Mouse (Mus musculus): ENCODE measurements around the gene Arhgef17.

Gene Arhgef17

DNA sequence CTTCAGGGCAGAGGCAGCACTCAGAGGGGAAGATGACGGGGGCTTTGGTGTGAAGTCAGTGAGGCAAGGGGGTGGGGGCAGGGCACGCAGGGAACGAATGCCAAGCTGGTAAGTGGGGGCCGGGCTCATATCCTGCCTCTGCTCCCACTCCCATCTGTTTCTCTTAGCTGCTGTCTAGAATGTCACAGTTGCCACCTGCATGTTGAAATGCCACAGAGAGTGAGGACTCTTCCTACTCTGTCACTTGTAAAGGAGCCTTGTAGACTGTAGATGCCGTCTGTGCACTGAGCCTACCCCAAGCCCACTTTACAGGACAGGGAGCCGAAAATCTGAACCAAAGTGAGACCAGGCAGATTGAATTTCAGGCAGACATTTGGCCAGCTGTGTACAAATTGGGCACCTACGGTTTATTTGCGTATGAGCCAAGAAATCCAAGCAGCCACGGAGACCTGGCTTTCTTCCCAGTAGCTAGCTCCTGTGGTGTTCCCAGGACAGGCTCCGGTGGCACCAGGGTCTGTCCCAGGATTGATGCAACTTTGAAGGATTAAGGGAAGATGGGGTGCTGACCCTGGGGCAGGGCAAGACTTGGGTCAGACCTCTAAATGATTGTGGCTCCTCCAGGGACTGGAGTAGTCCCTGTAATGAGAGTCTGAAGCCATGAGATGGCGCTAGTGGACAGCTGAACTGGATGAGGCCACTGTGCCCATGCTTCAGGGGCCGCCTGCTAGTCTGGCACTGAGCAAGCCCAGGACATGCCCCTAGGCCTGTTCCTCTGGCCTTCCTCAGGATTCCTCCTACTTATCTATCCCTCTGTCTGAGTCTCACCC is 11.1 kb upstream of the Arhgef17 start:
- DNase-seq (ENCODE audit: inconsistent age in 2 of 2, low spot score in 1 of 2), result peak; percentile 73 to 89

- no peak for DNase-seq (ENCODE audit: inconsistent age in 2 of 2, low spot score in 1 of 2)
Measured at GRCm38 (mm10) chr7:100941169-100941568, 9.3 kb upstream of the Arhgef17 start.

DNA sequence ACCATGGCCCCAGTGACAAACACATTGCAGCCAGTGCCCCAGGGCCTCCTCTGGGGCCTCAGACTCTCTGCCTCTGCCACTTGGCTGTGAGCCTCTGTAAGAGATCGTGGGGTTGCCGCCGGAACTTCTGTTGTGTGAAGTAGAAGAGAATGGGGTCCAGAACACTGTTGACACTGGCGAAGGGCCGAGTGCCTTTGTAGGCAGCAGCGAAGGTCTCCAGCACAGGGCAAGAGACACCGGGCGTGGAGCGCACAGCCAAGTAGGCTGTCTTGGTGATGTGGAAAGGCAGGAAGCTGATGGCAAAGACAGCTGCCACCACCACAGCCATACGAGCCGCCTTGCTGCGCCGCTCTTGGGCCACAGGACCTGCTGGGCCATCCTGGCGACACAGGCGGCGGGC is 6.2 kb upstream of the Arhgef17 start:
- DNase-seq (ENCODE audit: inconsistent age in 2 of 2, low spot score in 1 of 2), result no peak

GRCm38 (mm10) chr7:100937481-100937880 is 5.6 kb upstream of the Arhgef17 start:
- no peak for DNase-seq (ENCODE audit: inconsistent age in 2 of 2, low spot score in 1 of 2)

- DNase-seq (ENCODE audit: inconsistent age in 2 of 2, low spot score in 1 of 2), result peak in 1 of 2 experiments; percentile 54
Measured at GRCm38 (mm10) chr7:100933520-100933919, 1.6 kb upstream of the Arhgef17 start.

DNA sequence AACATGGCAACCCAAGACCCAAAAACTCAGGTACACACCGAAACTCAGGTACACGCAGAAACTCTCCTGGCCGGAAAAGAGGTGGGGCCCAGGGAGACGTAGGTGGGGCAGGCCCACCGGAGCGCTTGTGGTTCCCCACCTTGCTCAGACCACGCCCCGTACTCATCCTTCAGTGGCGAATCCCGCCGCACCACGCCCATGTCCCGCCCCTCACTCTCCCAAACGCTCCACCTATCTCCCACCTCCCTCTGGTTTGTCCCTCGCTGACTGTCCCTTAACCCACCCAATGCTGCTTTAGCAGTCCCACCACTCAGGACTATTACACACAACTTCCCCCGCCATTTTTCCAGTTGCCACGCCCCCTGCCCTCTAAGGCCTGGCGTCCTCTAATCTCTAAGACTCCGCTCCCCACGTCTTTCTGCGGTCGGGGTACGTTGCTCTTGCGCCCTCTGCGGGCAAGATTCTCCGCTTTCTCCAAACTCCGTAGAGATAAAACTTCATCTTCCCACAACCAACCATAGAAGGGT is 637 bp upstream of the Arhgef17 start:
- DNase-seq (ENCODE audit: inconsistent age in 2 of 2, low spot score in 1 of 2), result peak; percentile 91 to 96

GRCm38 (mm10) chr7:100931316-100931925 is 486 bp downstream of the Arhgef17 start:
- peak in 1 of 2 experiments; percentile 78 for DNase-seq (ENCODE audit: inconsistent age in 2 of 2, low spot score in 1 of 2)

DNA sequence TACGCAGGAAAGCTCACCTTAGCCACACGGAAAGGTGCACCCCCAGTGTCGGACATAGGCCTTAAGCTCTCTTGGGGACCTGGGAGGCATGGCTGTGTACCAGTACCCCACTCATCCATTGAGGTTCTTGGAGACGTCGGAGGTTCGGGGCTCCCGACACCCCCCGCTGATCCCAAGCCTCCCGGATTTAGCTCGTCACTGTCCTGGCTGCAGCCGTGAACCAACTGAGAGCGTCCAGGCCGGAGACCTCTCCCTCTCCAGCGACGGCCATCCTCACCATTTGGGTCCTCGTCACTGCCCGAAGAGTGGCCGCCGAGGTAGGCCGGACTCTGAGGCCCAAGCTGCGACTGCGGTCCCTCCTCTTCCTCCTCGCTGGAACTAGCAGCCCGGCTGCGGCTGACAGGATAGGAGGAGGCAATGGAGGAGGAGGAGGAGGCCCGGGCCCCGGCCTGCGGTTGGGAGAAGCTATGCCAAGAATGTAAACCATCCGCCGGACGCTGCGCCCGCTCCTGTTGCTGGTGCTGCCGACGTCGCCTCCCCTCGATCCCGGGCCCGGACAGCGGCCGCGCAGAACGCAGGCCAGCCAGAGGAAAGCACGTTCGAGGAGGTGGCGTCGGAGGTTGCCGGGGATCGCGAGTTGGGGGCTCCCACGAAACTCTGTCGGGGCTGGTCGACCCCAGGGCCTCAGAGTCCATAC is 1.1 kb downstream of the Arhgef17 start:
- peak; percentile 79 to 85 for DNase-seq (ENCODE audit: inconsistent age in 2 of 2, low spot score in 1 of 2)

DNA sequence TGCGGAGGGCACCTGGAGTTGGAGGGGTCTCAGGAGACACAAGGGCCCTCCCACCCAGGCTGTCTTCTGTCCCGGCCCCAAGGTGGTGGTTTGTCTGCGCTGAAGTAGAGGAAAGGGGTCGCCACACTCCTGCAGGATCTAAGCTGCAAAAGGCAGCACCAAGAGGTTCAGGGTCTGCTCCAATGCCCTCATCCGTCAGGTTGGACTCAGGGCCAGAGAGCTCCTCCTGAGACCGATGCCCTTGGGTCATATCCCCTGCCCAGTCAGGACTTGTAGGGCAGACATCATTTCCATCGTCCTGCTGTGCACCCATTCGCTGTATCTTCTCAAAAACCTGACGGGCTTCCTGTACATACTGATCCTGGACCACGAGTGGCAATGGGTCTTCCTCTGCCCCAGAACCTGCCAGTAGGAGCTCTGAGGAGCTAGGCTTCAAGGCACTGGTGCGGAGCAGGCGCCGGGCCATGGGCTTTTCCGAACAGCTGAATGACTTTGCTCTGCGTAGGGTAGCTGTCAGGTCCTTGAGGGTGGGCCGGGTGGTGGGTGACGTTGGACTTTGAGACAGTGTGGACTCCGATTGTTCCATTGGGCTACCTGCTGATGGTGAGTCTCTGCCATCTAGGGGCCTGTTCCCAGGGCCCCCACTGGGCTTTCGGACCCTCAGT is 2.1 kb downstream of the Arhgef17 start:
- peak in 1 of 2 experiments; percentile 75 for DNase-seq (ENCODE audit: inconsistent age in 2 of 2, low spot score in 1 of 2)

GRCm38 (mm10) chr7:100928456-100928855 is 3.5 kb downstream of the Arhgef17 start:
- DNase-seq (ENCODE audit: inconsistent age in 2 of 2, low spot score in 1 of 2), result peak; percentile 74 to 79

DNA sequence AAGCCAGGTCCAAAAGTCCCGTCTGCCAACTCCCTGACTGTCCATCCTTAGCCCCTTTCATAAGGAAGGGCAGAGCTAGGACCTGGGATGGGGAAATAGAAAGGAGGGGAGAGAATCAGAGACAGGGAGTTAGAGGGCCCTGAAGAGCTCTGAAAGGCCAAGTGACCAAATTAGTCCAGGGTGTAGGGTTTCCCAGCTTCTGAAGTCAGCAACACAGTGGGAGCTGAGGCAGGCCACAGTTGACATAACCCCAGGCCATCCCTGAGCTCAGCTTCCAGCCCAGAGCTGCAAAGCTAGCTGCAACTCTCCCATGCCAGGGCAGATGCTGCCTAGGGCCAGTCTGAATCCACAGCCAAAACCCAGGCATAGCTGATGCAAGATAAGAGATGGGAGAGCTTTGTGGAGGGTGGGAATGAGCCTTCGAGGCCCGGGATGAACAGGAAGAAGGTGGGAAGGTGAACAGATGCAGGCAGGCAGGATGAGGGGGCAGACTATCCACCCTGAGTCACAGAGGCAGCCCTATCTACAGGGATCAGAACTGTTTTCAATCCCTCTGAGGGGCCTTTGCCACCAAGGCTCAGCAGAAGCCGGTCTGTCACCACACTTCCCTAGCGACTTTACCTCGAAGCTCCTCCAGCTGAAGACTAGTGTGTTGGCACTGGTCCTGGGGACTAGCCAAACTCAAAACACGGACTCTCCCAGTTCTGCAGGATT is 4.5 kb downstream of the Arhgef17 start:
- DNase-seq (ENCODE audit: inconsistent age in 2 of 2, low spot score in 1 of 2), result peak in 1 of 2 experiments; percentile 73

DNA sequence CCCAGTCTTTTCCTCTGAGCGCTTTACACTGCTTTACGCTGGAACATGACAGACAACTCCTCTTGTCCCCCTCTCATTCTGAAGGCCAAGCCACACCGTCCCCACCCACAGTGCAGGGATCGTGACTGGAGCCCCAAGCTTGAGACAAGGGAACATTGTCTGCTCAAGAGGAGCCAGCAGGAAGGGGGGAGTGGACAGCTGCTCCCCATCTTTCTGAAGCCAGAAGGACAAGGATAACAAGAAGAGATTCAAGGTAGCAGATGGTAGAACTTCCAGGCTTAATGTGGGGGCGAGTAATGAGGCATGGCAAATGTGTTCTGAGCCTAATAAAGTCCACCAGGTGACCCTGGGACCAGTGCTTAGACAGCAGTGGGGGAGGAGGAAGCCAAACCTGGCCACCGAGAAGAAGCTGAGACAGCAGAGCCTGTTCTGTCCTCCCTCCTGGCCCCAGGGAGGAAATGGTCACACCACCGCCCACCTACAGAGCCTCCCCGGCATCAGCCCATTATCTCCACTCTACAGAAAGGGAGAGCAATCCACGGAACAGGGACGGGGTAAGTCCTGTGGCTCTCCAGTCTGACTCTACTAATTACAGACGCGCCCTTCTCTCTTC is 5.5 kb downstream of the Arhgef17 start:
- DNase-seq (ENCODE audit: inconsistent age in 2 of 2, low spot score in 1 of 2), result peak in 1 of 2 experiments; percentile 72

DNA sequence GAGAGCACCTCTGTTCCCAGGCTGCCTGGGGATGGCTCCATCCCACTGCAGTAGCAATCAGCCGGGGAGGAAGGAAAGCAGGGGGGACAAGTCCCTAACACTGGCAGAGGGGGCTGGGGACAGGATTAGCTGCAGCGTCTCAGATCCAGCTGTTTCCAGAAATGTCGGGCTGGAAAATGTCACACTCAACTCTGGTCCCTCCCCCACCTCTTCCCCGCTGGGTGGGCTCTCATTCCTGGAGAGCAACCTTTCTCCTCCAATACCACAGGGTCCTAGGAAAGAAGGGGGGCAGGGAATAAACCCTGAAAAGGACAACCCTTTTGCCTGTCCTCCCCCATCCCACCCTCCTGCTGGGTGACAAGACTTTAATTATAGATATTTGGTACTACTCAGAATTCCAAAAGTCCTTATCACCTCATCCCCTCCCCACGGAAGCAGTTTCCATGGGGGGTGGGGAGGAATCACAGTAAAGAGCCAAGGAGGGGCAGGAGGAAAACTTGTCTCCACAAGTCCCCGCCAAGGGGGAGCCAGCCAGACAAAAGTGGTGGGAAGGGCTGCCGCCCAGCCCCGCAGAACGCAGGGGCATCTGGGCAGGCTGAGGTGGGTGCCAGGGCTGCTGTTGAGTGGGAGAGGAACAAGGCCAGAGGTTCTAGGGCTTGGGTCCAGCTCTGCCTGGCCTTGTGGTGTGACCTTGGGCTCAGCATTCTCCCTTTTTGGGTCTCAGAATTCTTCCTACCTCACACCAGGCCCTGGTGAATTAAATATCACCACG is 7.0 kb downstream of the Arhgef17 start:
- DNase-seq (ENCODE audit: inconsistent age in 2 of 2, low spot score in 1 of 2), result peak; percentile 74 to 85

- DNase-seq (ENCODE audit: inconsistent age in 2 of 2, low spot score in 1 of 2), result no peak
Measured at GRCm38 (mm10) chr7:100924200-100924599, 7.7 kb downstream of the Arhgef17 start.

- DNase-seq (ENCODE audit: inconsistent age in 2 of 2, low spot score in 1 of 2), result peak in 1 of 2 experiments; percentile 83
Measured at GRCm38 (mm10) chr7:100922907-100923306, 9.0 kb downstream of the Arhgef17 start.

DNA sequence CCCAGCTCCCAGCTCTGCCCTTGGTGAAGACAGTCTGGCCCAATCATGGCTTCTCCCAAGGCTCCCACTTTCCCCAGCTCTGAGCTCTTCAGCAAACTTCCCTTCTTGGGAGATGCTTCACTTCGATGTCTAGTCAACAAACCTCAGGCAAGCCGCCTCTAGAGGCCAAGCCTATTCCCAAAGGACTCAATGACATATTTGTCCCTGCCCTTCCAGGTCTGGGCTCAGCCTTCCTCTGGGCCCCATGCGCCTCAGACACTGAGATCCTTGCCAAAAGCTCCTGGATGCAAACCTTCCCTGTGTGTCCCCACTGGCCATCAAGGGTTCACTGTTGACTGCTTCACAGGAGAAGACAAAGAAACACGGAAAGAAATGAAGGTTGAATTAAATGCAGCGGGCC is 10.6 kb downstream of the Arhgef17 start:
- no peak for DNase-seq (ENCODE audit: inconsistent age in 2 of 2, low spot score in 1 of 2)

DNA sequence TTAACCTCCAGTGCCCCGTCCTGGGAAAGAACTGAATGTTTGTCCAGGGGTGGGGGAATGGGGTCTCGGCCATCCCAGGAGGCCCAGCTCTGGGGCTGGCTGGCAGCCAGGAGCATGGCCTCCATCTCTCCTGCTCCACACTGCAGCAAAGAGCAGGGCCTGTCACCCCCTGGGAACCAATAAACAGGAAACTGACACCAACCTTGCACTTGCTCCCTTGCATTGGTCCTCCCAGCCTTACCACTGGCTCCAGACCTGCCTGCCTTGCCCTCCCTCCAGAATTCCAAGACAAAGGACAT is 12.1 kb downstream of the Arhgef17 start:
- peak in 1 of 2 experiments; percentile 64 for DNase-seq (ENCODE audit: inconsistent age in 2 of 2, low spot score in 1 of 2)

DNA sequence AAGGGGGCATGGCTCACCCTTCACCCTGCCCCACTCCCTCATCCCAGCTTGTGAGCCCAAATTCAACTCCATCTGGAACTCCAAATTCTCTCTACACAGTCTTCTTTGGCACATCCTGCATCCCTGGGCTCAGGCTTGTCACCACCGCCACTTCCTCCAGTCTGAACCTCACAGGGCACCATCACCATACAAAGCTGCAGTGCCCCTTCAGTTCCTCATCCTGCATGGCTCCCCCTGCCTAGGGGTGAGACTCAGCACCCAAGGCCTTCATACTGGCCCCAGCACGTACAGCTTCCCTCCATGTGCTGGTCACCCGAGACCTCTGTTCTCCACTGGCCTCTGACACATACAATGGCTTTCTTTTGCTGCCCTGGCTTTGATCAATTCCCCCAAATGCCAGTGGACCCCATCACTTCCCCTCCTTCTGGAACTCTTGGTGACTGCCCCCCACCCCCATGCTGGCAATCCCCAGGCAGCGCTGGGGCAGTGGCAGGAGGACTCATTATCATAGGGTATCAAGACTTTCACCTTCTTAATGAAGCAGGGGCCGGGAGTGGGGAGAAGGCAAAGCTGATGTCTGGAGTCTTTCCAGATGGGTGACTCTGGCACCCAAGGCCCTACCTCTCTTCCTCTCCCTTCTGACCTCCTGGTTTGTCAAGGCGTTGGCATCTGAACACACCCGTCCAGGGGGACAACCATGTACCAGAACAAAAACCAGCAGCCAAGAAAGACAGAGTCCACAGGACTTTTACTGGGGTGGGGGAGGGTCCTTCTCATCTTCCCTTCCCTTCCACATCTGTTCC is 12.7 kb downstream of the Arhgef17 start:
- DNase-seq (ENCODE audit: inconsistent age in 2 of 2, low spot score in 1 of 2), result peak; percentile 20 to 54
